Mouse (Mus musculus) kidney, postnatal 0 days (tissue): ENCODE results near the gene Gm21319. TPM values are rescaled to one million over a fixed set of nuclear protein-coding genes. Genes with fewer than 3 reads are reported as not detected.
"Not testable (repeated sequence)": the region's sequence is repeated elsewhere in the genome, so short reads cannot be mapped to it uniquely, and the experiment has no call there.

Experiments used
- ATAC-seq: fragments of 200-750 bp; cut with Nextera tagmentation; replicated peaks from 2 replicates; pipeline ENCODE4 v1.8.0; 2017; ENCODE audit warnings: low read depth, moderate number of reproducible peaks, moderate TSS enrichment, moderate library complexity; ENCODE audit not compliant: low FRiP score
- DNase-seq: peaks from one replicate; pipeline ENCODE4 v3.0.0-alpha.2; 2016; ENCODE audit warnings: low spot score
- H3K27ac ChIP-seq: fragments of 300-500 bp; sonication (generic); 2 replicates; pipeline ENCODE4 v1.5.1; 2014; ENCODE audit warnings: mild to moderate bottlenecking
- H3K27me3 ChIP-seq: fragments of 300-500 bp; sonication (generic); 2 replicates; pipeline ENCODE4 v1.6.1; 2014; ENCODE audit warnings: low read length, mixed read lengths; ENCODE audit not compliant: insufficient read depth
- H3K36me3 ChIP-seq: fragments of 300-500 bp; sonication (generic); 2 replicates; pipeline ENCODE4 v1.6.1; 2014; ENCODE audit warnings: low read length, mixed read lengths; ENCODE audit not compliant: insufficient read depth
- H3K4me1 ChIP-seq: fragments of 300-500 bp; sonication (generic); replicated peaks from 2 replicates; pipeline ENCODE4 v1.6.1; 2014; ENCODE audit warnings: antibody characterized with exemption, low read length, mixed read lengths; ENCODE audit not compliant: insufficient read depth
- H3K4me2 ChIP-seq: fragments of 300-500 bp; sonication (generic); 2 replicates; pipeline ENCODE4 v1.6.1; 2014; ENCODE audit warnings: mild to moderate bottlenecking, low read length, moderate library complexity, mixed read lengths
- H3K4me3 ChIP-seq: fragments of 300-500 bp; sonication (generic); replicated peaks from 2 replicates; pipeline ENCODE4 v1.5.1; 2014; ENCODE audit warnings: low read depth, low read length
- H3K9ac ChIP-seq: fragments of 300-500 bp; sonication (generic); 2 replicates; pipeline ENCODE4 v1.6.1; 2014; ENCODE audit warnings: low read depth, low read length
- H3K9me3 ChIP-seq: fragments of 300-500 bp; sonication (generic); replicated peaks from 2 replicates; pipeline ENCODE4 v1.6.1; 2016; ENCODE audit warnings: low read length, inconsistent platforms, mixed read lengths
- whole genome bisulfite sequencing: fragments of 180-500 bp; shearing (Covaris S2); extraction: QIAGEN DNeasy Blood & Tissue Kit; methylation state at CpG from one replicate; pipeline ENCODE4 v1.1.7; 2014; 5-methylcytosine and 5-hydroxymethylcytosine counted together
- polyA plus RNA-seq: library from polyadenylated mRNA; unstranded; fragments of >200 nt; fragmentation: Nextera tagmentation; extraction: Ambion mirVana; gene quantifications from 2 replicates; pipeline ENCODE4 v1.2.1, GENCODE M21; 2015

Gene Gm21319
- polyA plus RNA-seq: not detected in 2 replicates

DNA sequence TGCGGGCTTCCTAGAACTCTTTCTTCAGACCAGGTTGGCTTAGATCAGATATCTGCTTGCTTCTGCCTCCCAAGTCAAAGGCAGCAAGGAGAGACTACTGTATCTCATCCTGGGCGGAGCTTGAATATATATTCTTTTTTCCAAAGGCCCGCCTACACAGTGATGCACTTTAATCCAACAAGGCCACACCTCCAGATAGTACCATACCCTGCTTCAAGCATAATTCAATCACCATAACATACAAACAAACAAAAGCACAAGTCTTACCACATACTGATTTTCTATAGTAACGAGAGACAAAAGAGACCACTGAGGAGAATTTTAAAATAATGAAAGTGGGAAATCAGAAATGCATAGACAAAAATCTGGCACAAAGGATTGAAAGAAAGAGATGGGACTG lies at the start of gene Gm21319:
Gene Gm21319 (minus strand): TSS at position 101 of the 400 bp plus-strand sequence.
- H3K9ac ChIP-seq, H3K4me2 ChIP-seq, H3K36me3 ChIP-seq, H3K4me3 ChIP-seq, H3K27ac ChIP-seq, H3K27me3 ChIP-seq, ATAC-seq, H3K9me3 ChIP-seq, H3K4me1 ChIP-seq, DNase-seq: not testable (repeated sequence)
- 91% methylated on average over 4 of the region's 4 CpGs for WGBS

DNA sequence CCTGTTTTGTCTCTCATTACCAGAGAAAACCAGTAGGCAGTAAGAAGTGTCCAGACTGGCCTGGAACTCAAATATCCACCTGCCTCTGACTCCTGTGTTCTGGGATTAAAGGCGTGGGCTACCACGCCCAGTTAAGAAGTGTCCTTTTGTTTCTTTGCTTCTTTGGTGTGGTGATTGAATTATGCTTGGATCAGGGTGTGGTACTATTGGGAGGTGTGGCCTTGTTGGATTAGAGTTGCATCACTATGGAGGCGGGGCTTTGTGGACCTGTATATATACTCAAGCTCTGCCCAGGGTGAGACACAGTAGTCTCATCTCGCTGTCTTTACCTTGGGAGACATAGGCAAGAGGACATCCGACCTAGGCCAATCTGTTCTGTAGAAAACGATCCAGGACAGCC lies 40.7 kb upstream of the Gm21319 start, which contains the start of gene BB287469:
Gene BB287469 (plus strand): TSS at position 301 of the 400 bp plus-strand sequence.
- H3K4me1 ChIP-seq, H3K4me3 ChIP-seq, H3K9me3 ChIP-seq, H3K36me3 ChIP-seq, H3K4me2 ChIP-seq, H3K27ac ChIP-seq, H3K27me3 ChIP-seq, ATAC-seq, H3K9ac ChIP-seq, DNase-seq: not testable (repeated sequence)
- 80% methylated on average over 4 of the region's 6 CpGs for WGBS

DNA sequence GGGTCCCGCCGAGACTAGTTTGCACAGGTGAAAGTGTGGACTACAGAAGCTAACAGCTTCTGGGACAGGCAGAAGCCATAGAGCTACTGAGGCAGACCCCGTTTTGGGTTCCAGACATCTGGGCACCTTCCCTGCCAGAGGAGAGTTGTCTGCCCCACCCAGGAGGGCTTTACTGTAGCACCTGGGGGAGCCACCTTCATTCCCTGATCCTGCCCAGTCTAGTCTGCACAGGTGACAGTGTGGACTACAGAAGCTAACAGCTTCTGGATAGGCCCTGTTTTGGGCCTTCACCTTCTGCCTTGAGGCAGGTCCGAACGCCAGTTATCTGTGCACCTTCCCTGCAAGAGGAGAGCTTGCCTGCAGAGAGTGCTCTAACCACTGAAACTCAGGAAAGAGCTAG lies 22.4 kb upstream of the Gm21319 start:
- not testable (repeated sequence) for H3K9me3 ChIP-seq, H3K36me3 ChIP-seq, H3K9ac ChIP-seq, ATAC-seq, H3K4me1 ChIP-seq, H3K27me3 ChIP-seq, H3K27ac ChIP-seq, H3K4me3 ChIP-seq, H3K4me2 ChIP-seq, DNase-seq
- WGBS: 74% methylated on average over 5 of the region's 5 CpGs

DNA sequence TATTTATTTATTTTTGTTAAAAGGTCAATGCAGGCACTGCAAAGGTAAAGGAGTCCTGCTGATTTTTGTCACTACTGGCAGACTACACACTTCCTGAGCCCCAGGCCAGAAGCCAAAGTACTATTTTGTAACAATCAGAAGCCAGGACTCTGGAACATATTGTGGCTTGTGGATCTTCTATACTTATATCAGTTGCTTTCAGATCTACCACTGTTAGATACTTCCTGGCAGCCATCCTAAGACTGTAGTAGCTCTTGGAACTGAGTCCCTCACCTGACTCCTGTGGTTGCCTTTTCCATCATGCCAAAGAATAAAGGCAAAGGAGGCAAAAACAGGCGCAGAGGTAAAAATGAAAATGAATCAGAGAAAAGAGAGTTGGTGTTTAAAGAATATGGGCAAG lies 19.7 kb upstream of the Gm21319 start, which contains the start of gene Gm21936:
Gene Gm21936 (plus strand): TSS at position 301 of the 400 bp plus-strand sequence.
- WGBS: 78% methylated on average over 1 of the region's 1 CpGs
- H3K4me3 ChIP-seq, H3K9me3 ChIP-seq, ATAC-seq, H3K4me2 ChIP-seq, H3K27ac ChIP-seq, H3K9ac ChIP-seq, DNase-seq, H3K4me1 ChIP-seq, H3K27me3 ChIP-seq, H3K36me3 ChIP-seq: not testable (repeated sequence)

Other genes with a start within 250 kb of the Gm21319 start
- gene Oog1, start 173.1 kb downstream of the Gm21319 start, polyA plus RNA-seq: not detected in 2 replicates
- gene Gm4027, start 156.9 kb downstream of the Gm21319 start, polyA plus RNA-seq: not detected in 2 replicates
- not detected in 2 replicates for gene Gm16381, start 131.1 kb downstream of the Gm21319 start, polyA plus RNA-seq
- not detected in 2 replicates for gene Gm21936, start 19.8 kb upstream of the Gm21319 start, polyA plus RNA-seq
- gene BB287469, start 40.8 kb upstream of the Gm21319 start, polyA plus RNA-seq: not detected in 2 replicates
- not detected in 2 replicates for gene Gm2001, start 66.6 kb upstream of the Gm21319 start, polyA plus RNA-seq
- not detected in 2 replicates for gene Gm2016, start 98.3 kb upstream of the Gm21319 start, polyA plus RNA-seq
- gene Gm2022, start 119.6 kb upstream of the Gm21319 start, polyA plus RNA-seq: not detected in 2 replicates
- gene Gm2035, start 144.1 kb upstream of the Gm21319 start, polyA plus RNA-seq: not detected in 2 replicates
- not detected in 2 replicates for gene Gm2042, start 178.3 kb upstream of the Gm21319 start, polyA plus RNA-seq
- gene Gm2075, start 236.1 kb upstream of the Gm21319 start, polyA plus RNA-seq: not detected in 2 replicates
- not detected in 2 replicates for gene Gm6803, start 243.0 kb upstream of the Gm21319 start, polyA plus RNA-seq